Mouse (Mus musculus): ENCODE results near the gene Parp8.

Parp8 gene

GRCm38 (mm10) chr13:117018676-117019075 is 6.7 kb downstream of the Parp8 start:
- no peak for DNase-seq

GRCm38 (mm10) chr13:117013516-117013915 is 11.8 kb downstream of the Parp8 start:
- no peak for DNase-seq

DNA sequence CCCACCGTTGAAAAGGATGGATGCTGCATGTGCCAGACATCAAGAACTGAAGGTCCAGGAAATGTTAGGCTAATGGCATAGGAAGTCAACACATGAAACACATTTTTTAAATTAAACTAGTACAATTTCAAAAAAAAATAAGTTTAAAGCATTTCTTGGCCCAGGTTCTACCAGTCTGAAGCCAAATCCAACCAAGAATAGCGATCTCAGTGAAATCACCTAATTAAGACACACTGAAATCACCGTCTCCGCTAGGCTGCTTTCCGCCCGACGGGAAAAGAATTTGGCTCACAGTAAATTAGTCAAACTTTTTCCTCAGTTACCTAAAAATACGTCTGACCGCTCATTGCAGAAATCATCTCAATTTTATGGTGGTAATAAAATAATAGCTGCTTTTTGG is 13.3 kb downstream of the Parp8 start:
- no peak for DNase-seq

- DNase-seq: no peak
These were observed 15.2 kb downstream of the Parp8 start for GRCm38 (mm10) chr13:117010143-117010542.

DNA sequence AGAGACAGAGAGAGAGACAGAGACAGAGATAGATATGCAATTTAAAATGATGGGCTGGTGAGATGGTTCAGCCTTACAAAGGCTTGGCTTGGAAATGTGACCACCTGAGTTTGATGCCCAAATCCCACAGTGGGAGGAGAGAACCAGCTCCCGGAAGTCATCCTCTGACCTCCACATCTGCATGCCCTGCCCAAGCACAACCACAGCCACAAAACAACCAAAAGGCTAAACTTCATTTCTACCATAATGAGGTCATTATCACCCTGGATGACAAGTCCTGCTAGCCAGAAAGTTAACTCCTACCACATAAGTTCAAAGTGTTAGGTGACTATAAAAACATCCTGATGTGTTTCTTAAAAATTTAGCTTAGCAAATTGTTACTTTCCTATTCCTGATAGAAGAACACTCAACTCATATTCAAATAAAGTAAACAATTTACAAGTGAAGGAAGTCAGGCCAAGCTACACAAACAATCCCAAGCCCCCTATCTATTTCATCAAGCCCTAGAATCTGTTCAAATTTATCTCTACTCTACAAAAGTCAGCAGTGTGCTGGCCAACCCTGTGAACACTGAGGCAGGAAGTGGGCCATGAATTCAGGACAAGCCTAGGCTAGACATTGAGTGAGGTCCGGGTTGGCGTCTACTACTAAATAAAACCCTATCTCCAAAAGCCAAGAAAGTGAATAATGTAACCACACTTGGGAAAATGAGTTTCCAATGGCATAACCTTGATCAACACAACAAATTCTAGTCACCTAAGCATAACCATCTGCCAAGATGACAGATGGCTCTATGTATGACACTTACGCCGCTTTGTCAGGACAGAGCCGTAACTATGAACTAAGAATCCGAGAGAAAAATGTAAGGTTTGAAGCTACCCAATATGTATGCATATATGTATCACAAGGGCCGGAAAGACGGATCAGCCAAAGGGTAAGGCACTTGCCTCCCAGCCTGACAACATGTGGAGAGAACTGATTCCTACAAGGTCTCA is 17.0 kb downstream of the Parp8 start:
- DNase-seq: no peak

GRCm38 (mm10) chr13:117007566-117007965 is 17.8 kb downstream of the Parp8 start:
- no peak for DNase-seq

DNA sequence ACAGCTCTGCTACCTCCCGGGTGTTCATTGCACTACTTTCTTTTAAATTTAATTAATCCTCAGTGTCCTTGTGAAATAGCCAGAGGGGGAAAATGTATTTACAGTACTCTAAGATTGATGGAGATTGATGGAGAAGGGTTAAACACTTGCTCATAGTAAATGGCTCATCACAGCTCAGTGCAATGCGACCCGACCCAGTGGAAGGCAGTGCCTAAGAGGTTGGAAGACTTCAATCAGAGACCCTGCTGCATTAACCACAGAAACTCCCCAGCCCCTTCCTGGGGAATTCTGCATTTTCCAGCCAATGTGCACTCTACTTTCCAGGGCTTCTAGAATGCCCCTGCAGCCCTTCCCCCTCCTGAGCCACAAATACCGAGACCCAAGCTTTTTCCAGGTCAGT is 18.7 kb downstream of the Parp8 start:
- DNase-seq: no peak

DNA sequence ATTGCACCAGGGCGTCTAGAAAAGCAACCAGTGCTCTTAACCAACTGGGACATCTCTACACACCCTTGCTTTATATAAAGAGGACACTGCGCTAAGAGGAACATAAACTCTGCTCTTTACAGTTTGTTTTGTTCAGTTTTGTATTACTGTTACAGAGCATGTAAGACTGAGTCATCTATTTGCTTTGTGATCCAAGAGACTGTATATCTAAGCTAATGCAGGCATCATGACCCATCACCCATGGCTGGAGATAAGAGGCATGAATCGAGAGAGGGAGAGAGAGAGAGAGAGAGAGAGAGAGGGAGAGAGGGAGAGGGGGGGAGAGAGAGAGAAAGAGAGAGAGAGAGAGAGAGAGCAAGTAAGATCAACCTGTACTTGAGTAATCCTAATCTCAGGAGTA is 24.8 kb downstream of the Parp8 start:
- DNase-seq: no peak

GRCm38 (mm10) chr13:116991560-116991959 is 33.8 kb downstream of the Parp8 start:
- no peak for DNase-seq

GRCm38 (mm10) chr13:116990327-116990726 is 35.0 kb downstream of the Parp8 start:
- no peak for DNase-seq

GRCm38 (mm10) chr13:116988706-116989105 is 36.6 kb downstream of the Parp8 start:
- DNase-seq: no peak

DNA sequence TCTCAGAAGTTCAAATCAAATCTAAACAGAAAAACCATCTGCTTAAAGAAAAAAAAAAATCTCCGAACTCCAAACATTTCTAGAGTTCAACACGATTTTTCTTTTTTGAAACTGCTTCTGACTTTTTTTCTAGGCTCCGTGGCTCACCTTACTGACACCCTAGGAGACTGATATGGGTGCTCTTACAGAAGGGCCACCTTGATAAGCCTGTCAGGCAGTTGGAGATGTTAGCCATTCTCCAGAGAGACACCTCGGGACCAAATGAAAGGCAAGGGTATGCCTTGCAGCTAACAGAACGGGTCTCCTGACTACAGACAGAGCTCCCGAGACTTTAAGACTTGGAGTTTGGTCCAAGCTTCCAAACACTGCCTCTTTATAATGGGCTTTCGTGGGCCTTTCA is 37.1 kb downstream of the Parp8 start:
- DNase-seq: no peak

- DNase-seq: no peak
These were observed 38.1 kb downstream of the Parp8 start for GRCm38 (mm10) chr13:116987284-116987683.

GRCm38 (mm10) chr13:116986658-116987057 is 38.7 kb downstream of the Parp8 start:
- DNase-seq: no peak

DNA sequence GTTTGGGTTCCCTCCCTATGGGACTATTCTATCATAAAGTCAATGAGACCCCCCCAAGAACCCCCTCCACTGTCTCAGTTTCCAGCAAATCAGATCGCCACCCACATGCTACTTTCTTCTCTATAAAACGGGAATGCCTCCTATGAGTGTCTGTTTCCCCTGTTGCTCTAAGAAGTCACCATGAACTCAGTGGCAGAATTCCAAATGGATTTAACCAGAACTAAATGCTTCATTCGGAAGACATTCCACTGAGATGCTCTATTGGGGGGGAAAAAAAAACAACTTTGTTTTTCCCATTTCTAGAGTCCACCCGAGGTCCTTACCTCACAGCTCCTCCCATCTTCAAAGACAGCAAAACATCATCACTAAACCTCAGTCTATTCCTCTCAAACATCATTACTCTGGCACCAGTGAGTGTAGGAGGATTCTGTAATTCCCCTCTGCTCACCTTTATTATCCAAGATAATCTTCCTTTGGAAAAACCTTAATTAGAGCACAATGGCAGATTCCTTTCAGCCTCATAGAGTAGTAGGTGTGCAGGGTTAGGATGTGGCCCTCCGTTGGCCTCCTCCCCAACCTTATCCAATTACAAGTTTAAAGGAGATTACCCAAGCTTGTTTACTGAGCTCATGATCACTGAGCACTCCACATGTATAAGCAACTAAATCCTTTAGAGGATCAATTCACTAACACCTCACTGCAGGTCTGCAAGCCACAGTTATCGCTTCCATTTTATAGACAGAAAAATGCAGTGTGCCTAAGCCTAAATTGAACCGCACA is 51.1 kb downstream of the Parp8 start:
- no peak for DNase-seq

DNA sequence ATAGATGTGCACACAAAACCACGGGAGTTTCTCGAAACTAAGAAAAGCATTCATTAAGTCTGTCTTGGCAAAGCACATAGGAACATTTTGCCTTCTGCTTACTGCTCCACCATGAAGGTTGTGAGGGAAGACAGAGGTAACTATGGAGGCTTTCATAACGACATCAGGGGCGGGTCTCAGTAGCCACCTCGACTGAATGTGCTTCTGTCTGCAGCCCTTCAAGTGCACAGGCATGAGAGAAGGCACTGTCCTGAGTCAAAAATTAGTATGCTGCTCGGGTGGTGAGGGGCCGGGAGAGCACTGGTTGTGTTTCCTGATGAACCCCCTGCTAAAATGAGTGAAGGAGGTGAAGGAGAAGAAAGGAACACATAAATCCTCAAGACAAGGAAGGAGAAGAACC is 51.8 kb downstream of the Parp8 start:
- DNase-seq: no peak

GRCm38 (mm10) chr13:116972036-116972611 is 53.2 kb downstream of the Parp8 start:
- no peak for DNase-seq

GRCm38 (mm10) chr13:116970706-116971428 is 54.5 kb downstream of the Parp8 start:
- DNase-seq: no peak

GRCm38 (mm10) chr13:116969650-116970049 is 55.7 kb downstream of the Parp8 start:
- no peak for DNase-seq

- DNase-seq: no peak
These were observed 56.4 kb downstream of the Parp8 start for GRCm38 (mm10) chr13:116968906-116969305.

- DNase-seq: no peak
These were observed 57.9 kb downstream of the Parp8 start for GRCm38 (mm10) chr13:116967459-116967858.
